Mouse (Mus musculus): ENCODE results near the gene Chaf1a. TPM values are rescaled to one million over a fixed set of nuclear protein-coding genes. Genes with fewer than 3 reads are reported as not detected.

Chaf1a gene
- total and polyA plus RNA-seq, 3 experiments, result 49.5 to 116 TPM; not detected in 1

GRCm38 (mm10) chr17:56119431-56119830 lies 79.2 kb downstream of the Chaf1a start:
- H3K9ac ChIP-seq (ENCODE audit: control insufficient read depth, low read depth, low read length, poor library complexity, severe bottlenecking), result no peak overlapping the region
- TF ChIP-seq MEF2A (IDR thresholded peaks at IDR 0.05; ENCODE audit: extremely low read depth, insufficient replicate concordance, low read depth, low read length, poor library complexity, severe bottlenecking) (no peak), ELF1 (IDR thresholded peaks at IDR 0.05; ENCODE audit: low read depth, low read length) (no peak), MAX (IDR thresholded peaks at IDR 0.05; ENCODE audit: low read length) (no peak)
- no peaks in the 10 kb centered on the region for H3K4me1 ChIP-seq (ENCODE audit: control insufficient read depth in 1 of 2, insufficient read depth in 2 of 2, low read length in 2 of 2)
- H3K27me3 ChIP-seq (ENCODE audit: control insufficient read depth in 1 of 2, insufficient read depth in 2 of 2, low read length in 2 of 2), result no peaks in the 10 kb centered on the region
- H3K27ac ChIP-seq (ENCODE audit: control insufficient read depth, low read depth, low read length), result no peak overlapping the region
- H3K9me3 ChIP-seq (replicated peaks; ENCODE audit: insufficient read depth, low read length), result no peaks in the 10 kb centered on the region
- H3K36me3 ChIP-seq (ENCODE audit: control insufficient read depth in 1 of 2, insufficient read depth in 2 of 2, low read length in 2 of 2), result no peaks in the 10 kb centered on the region
- DNase-seq (ENCODE audit: low read depth, low spot score), result no peak
- H3K4me3 ChIP-seq (ENCODE audit: control insufficient read depth in 1 of 2, insufficient read depth in 1 of 2, low read depth in 2 of 2, low read length in 2 of 2), result no peak overlapping the region
- no peaks in the 10 kb centered on the region for H3K79me2 ChIP-seq (ENCODE audit: control insufficient read depth, insufficient read depth, low read length, poor library complexity)

GRCm38 (mm10) chr17:56119981-56120880 lies 80.0 kb downstream of the Chaf1a start:
- Histone ChIP-seq H3K27me3 (ENCODE audit: control insufficient read depth in 1 of 2, insufficient read depth in 2 of 2, low read length in 2 of 2) (no peaks in the 10 kb centered on the region), H3K36me3 (ENCODE audit: control insufficient read depth in 1 of 2, insufficient read depth in 2 of 2, low read length in 2 of 2) (no peaks in the 10 kb centered on the region), H3K79me2 (ENCODE audit: control insufficient read depth, insufficient read depth, low read length, poor library complexity) (no peaks in the 10 kb centered on the region), H3K9me3 (replicated peaks; ENCODE audit: insufficient read depth, low read length) (no peaks in the 10 kb centered on the region), H3K4me1 (ENCODE audit: control insufficient read depth in 1 of 2, insufficient read depth in 2 of 2, low read length in 2 of 2) (no peaks in the 10 kb centered on the region), H3K9ac (ENCODE audit: control insufficient read depth, low read depth, low read length, poor library complexity, severe bottlenecking) (no peak overlapping the region), H3K27ac (ENCODE audit: control insufficient read depth, low read depth, low read length) (no peak overlapping the region), H3K4me3 (ENCODE audit: control insufficient read depth in 1 of 2, insufficient read depth in 1 of 2, low read depth in 2 of 2, low read length in 2 of 2) (no peak overlapping the region)
- DNase-seq (ENCODE audit: low read depth, low spot score), result no peak
- TF ChIP-seq ZC3H11A (IDR thresholded peaks at IDR 0.05; ENCODE audit: low read depth, low read length), result no peak
- TF ChIP-seq HCFC1 (IDR thresholded peaks at IDR 0.05; ENCODE audit: low read depth, low read length), result no peak
- TF ChIP-seq UBTF (IDR thresholded peaks at IDR 0.05; ENCODE audit: borderline replicate concordance, insufficient read depth, low read depth, low read length), result no peak
- TF ChIP-seq MAX (IDR thresholded peaks at IDR 0.05; ENCODE audit: low read length), result no peak
- TF ChIP-seq MAZ (IDR thresholded peaks at IDR 0.05; ENCODE audit: low read depth, low read length), result no peak
- TF ChIP-seq E2F4 (IDR thresholded peaks at IDR 0.05; ENCODE audit: borderline replicate concordance, low read depth, low read length), result no peak
- TF ChIP-seq ZKSCAN1 (IDR thresholded peaks at IDR 0.05; ENCODE audit: low read depth, low read length), result no peak
- TF ChIP-seq ZNF384 (IDR thresholded peaks at IDR 0.05; ENCODE audit: low read depth, low read length), result no peak
- TF ChIP-seq BHLHE40 (IDR thresholded peaks at IDR 0.05; ENCODE audit: borderline replicate concordance, low read depth, low read length), result no peak
- TF ChIP-seq CHD2 (IDR thresholded peaks at IDR 0.05; ENCODE audit: low read length), result no peak
- no peak for TF ChIP-seq ETS1 (IDR thresholded peaks at IDR 0.05; ENCODE audit: low read depth, low read length)
- TF ChIP-seq SIN3A (IDR thresholded peaks at IDR 0.05; ENCODE audit: low read length), result no peak

Measured in MEL (cell line).